Mouse (Mus musculus): ENCODE measurements around the gene Anks1b. TPM values are rescaled to one million over a fixed set of nuclear protein-coding genes. Genes with fewer than 3 reads are reported as not detected.

Gene Anks1b
- polyA plus RNA-seq, 1 experiment from 2014 or later: 3.7 TPM

- WGBS: 80% methylated on average over 13 of the region's 13 CpGs
- Histone ChIP-seq H3K36me3 (ENCODE audit: control insufficient read depth, insufficient read depth, low read length) (no peaks in the 10 kb centered on the region), H3K27ac (ENCODE audit: low read depth, low read length) (no peak overlapping the region), H3K4me3 (ENCODE audit: low read depth, low read length) (no peak overlapping the region), H3K4me2 (no peak overlapping the region), H3K9ac (ENCODE audit: low read length) (no peak overlapping the region), H3K27me3 (ENCODE audit: control insufficient read depth, insufficient read depth, low read length) (no peaks in the 10 kb centered on the region), H3K4me1 (ENCODE audit: control insufficient read depth, insufficient read depth, low read length) (no peaks in the 10 kb centered on the region), H3K9me3 (ENCODE audit: control insufficient read depth, low read length) (no peaks in the 10 kb centered on the region)
- ATAC-seq (ENCODE audit: low FRiP score): no peak
- DNase-seq (ENCODE audit: low spot score, missing footprints): no peak
These were observed 1061.4 kb downstream of the Anks1b start for GRCm38 (mm10) chr10:90934678-90935077.

- H3K27ac ChIP-seq (ENCODE audit: low read depth, low read length): no peak overlapping the region
- H3K36me3 ChIP-seq (ENCODE audit: control insufficient read depth, insufficient read depth, low read length): no peaks in the 10 kb centered on the region
- H3K9ac ChIP-seq (ENCODE audit: low read length): no peak overlapping the region
- no peaks in the 10 kb centered on the region for H3K9me3 ChIP-seq (ENCODE audit: control insufficient read depth, low read length)
- no peak overlapping the region for H3K4me3 ChIP-seq (ENCODE audit: low read depth, low read length)
- peak; percentile 23 for DNase-seq (ENCODE audit: low spot score, missing footprints)
- 86% methylated on average over 5 of the region's 5 CpGs for WGBS
- H3K4me1 ChIP-seq (ENCODE audit: control insufficient read depth, insufficient read depth, low read length): no peaks in the 10 kb centered on the region
- no peak for ATAC-seq (ENCODE audit: low FRiP score)
- no peak overlapping the region for H3K4me2 ChIP-seq
- no peaks in the 10 kb centered on the region for H3K27me3 ChIP-seq (ENCODE audit: control insufficient read depth, insufficient read depth, low read length)
These were observed 1064.6 kb downstream of the Anks1b start for GRCm38 (mm10) chr10:90937721-90938460.

GRCm38 (mm10) chr10:90940521-90941520, 1067.5 kb downstream of the Anks1b start:
- H3K4me1 ChIP-seq (ENCODE audit: control insufficient read depth, insufficient read depth, low read length): no peaks in the 10 kb centered on the region
- H3K27me3 ChIP-seq (ENCODE audit: control insufficient read depth, insufficient read depth, low read length): no peaks in the 10 kb centered on the region
- 80% methylated on average over 15 of the region's 15 CpGs for WGBS
- DNase-seq (ENCODE audit: low spot score, missing footprints) (peak; percentile 75), ATAC-seq (ENCODE audit: low FRiP score) (no peak)
- no peak overlapping the region for H3K4me3 ChIP-seq (ENCODE audit: low read depth, low read length)
- no peak overlapping the region for H3K4me2 ChIP-seq
- no peaks in the 10 kb centered on the region for H3K36me3 ChIP-seq (ENCODE audit: control insufficient read depth, insufficient read depth, low read length)
- no peak overlapping the region for H3K9ac ChIP-seq (ENCODE audit: low read length)
- H3K27ac ChIP-seq (ENCODE audit: low read depth, low read length): no peak overlapping the region
- H3K9me3 ChIP-seq (ENCODE audit: control insufficient read depth, low read length): no peaks in the 10 kb centered on the region

- Histone ChIP-seq H3K27ac (ENCODE audit: low read depth, low read length) (no peak overlapping the region), H3K4me3 (ENCODE audit: low read depth, low read length) (no peak overlapping the region), H3K9me3 (ENCODE audit: control insufficient read depth, low read length) (no peaks in the 10 kb centered on the region), H3K4me1 (ENCODE audit: control insufficient read depth, insufficient read depth, low read length) (no peaks in the 10 kb centered on the region), H3K36me3 (ENCODE audit: control insufficient read depth, insufficient read depth, low read length) (no peaks in the 10 kb centered on the region), H3K9ac (ENCODE audit: low read length) (no peak overlapping the region), H3K4me2 (no peak overlapping the region), H3K27me3 (ENCODE audit: control insufficient read depth, insufficient read depth, low read length) (no peaks in the 10 kb centered on the region)
- DNase-seq (ENCODE audit: low spot score, missing footprints) (peak; percentile 44), ATAC-seq (ENCODE audit: low FRiP score) (no peak)
- 86% methylated on average over 14 of the region's 14 CpGs for WGBS
These were observed 1068.8 kb downstream of the Anks1b start for GRCm38 (mm10) chr10:90942001-90942700.

GRCm38 (mm10) chr10:90947043-90947442, 1073.7 kb downstream of the Anks1b start:
- WGBS: 91% methylated on average over 6 of the region's 6 CpGs
- DNase-seq (ENCODE audit: low spot score, missing footprints) (peak; percentile 64), ATAC-seq (ENCODE audit: low FRiP score) (no peak)
- Histone ChIP-seq H3K36me3 (ENCODE audit: control insufficient read depth, insufficient read depth, low read length) (no peaks in the 10 kb centered on the region), H3K9me3 (ENCODE audit: control insufficient read depth, low read length) (no peaks in the 10 kb centered on the region), H3K9ac (ENCODE audit: low read length) (no peak overlapping the region), H3K27ac (ENCODE audit: low read depth, low read length) (no peak overlapping the region), H3K4me2 (no peak overlapping the region), H3K4me3 (ENCODE audit: low read depth, low read length) (no peak overlapping the region), H3K27me3 (ENCODE audit: control insufficient read depth, insufficient read depth, low read length) (no peaks in the 10 kb centered on the region), H3K4me1 (ENCODE audit: control insufficient read depth, insufficient read depth, low read length) (no peaks in the 10 kb centered on the region)

GRCm38 (mm10) chr10:90947608-90948373, 1074.5 kb downstream of the Anks1b start:
- Histone ChIP-seq H3K9ac (ENCODE audit: low read length) (no peak overlapping the region), H3K27ac (ENCODE audit: low read depth, low read length) (no peak overlapping the region), H3K4me2 (no peak overlapping the region), H3K36me3 (ENCODE audit: control insufficient read depth, insufficient read depth, low read length) (no peaks in the 10 kb centered on the region), H3K4me3 (ENCODE audit: low read depth, low read length) (no peak overlapping the region), H3K9me3 (ENCODE audit: control insufficient read depth, low read length) (no peaks in the 10 kb centered on the region), H3K27me3 (ENCODE audit: control insufficient read depth, insufficient read depth, low read length) (no peaks in the 10 kb centered on the region), H3K4me1 (ENCODE audit: control insufficient read depth, insufficient read depth, low read length) (no peaks in the 10 kb centered on the region)
- 92% methylated on average over 18 of the region's 18 CpGs for WGBS
- peak; percentile 51 for DNase-seq (ENCODE audit: low spot score, missing footprints)
- no peak for ATAC-seq (ENCODE audit: low FRiP score)

GRCm38 (mm10) chr10:90953103-90953709, 1079.9 kb downstream of the Anks1b start:
- ATAC-seq (ENCODE audit: low FRiP score) (no peak), DNase-seq (ENCODE audit: low spot score, missing footprints) (peak; percentile 45)
- no peak overlapping the region for H3K4me2 ChIP-seq
- WGBS: 91% methylated on average over 15 of the region's 15 CpGs
- H3K4me3 ChIP-seq (ENCODE audit: low read depth, low read length): no peak overlapping the region
- H3K9ac ChIP-seq (ENCODE audit: low read length): no peak overlapping the region
- H3K9me3 ChIP-seq (ENCODE audit: control insufficient read depth, low read length): no peaks in the 10 kb centered on the region
- no peaks in the 10 kb centered on the region for H3K36me3 ChIP-seq (ENCODE audit: control insufficient read depth, insufficient read depth, low read length)
- no peaks in the 10 kb centered on the region for H3K27me3 ChIP-seq (ENCODE audit: control insufficient read depth, insufficient read depth, low read length)
- H3K27ac ChIP-seq (ENCODE audit: low read depth, low read length): no peak overlapping the region
- no peaks in the 10 kb centered on the region for H3K4me1 ChIP-seq (ENCODE audit: control insufficient read depth, insufficient read depth, low read length)

- 88% methylated on average over 6 of the region's 6 CpGs for WGBS
- H3K27me3 ChIP-seq (ENCODE audit: control insufficient read depth, insufficient read depth, low read length): no peaks in the 10 kb centered on the region
- no peak overlapping the region for H3K4me2 ChIP-seq
- no peak overlapping the region for H3K4me3 ChIP-seq (ENCODE audit: low read depth, low read length)
- no peak for DNase-seq (ENCODE audit: low spot score, missing footprints)
- no peak overlapping the region for H3K27ac ChIP-seq (ENCODE audit: low read depth, low read length)
- H3K9ac ChIP-seq (ENCODE audit: low read length): no peak overlapping the region
- no peaks in the 10 kb centered on the region for H3K9me3 ChIP-seq (ENCODE audit: control insufficient read depth, low read length)
- H3K4me1 ChIP-seq (ENCODE audit: control insufficient read depth, insufficient read depth, low read length): no peaks in the 10 kb centered on the region
- no peaks in the 10 kb centered on the region for H3K36me3 ChIP-seq (ENCODE audit: control insufficient read depth, insufficient read depth, low read length)
- no peak for ATAC-seq (ENCODE audit: low FRiP score)
These were observed 1080.5 kb downstream of the Anks1b start for GRCm38 (mm10) chr10:90953821-90954220.

Measured in midbrain, embryonic 11.5 days (tissue).